7 mouse cellular contexts compared by ENCODE assay signal in the genomic region with DNA sequence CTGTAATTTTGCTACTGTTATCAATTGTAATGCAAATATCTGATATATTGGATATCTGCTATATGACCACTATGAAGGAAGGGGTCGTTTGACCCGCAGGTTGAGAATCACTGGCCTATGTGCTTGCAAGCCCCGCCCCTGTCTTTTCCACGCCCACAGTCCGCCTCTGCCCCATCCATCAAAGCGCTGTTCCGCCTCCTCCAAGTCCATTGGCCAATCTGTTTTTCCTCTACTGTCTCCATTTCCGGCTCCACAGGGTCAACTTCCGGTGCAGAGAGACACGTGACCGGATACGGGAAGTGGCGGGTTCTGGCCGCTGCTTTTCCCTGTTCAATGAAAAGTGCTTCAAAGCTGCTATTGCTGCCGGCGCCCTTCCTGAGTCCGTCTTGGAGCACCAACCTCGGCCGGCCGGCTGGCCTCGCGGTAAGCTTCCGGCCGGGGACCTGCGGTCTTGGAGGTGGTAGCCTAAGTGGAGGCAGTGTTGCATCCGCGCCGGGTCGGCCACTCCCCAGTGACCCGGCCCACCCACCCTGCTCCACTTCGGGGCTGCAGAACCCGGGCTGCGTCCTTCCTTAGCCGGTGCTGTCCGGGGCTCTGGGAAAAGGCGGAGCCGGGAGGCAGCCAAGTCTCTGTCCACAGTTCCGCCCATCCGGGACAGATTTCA. TPM values are rescaled to one million over a fixed set of nuclear protein-coding genes. Genes with fewer than 3 reads are reported as not detected.
DNase-seq lines count a peak whose midpoint lies in the region; ATAC-seq lines count a peak whose summit lies in the region.

A gene (plus strand): TSS at position 272 of the 664 bp plus-strand sequence.

- WGBS in embryonic facial prominence, embryonic 12.5 days, result 1% methylated on average over 39 of the region's 39 CpGs
- WGBS in limb, embryonic 11.5 days, result under 1% methylated on average over 39 of the region's 39 CpGs
- under 1% methylated on average over 39 of the region's 39 CpGs for WGBS in midbrain, embryonic 14.5 days

- peak; percentile 98 for ATAC-seq in embryonic facial prominence, embryonic 12.5 days (ENCODE audit: insufficient number of reproducible peaks, insufficient read depth, low FRiP score, low TSS enrichment)
- ATAC-seq in limb, embryonic 11.5 days (ENCODE audit: insufficient number of reproducible peaks, low FRiP score, low TSS enrichment, low read depth), result peak; percentile 99
- peak; percentile 100 for ATAC-seq in midbrain, embryonic 14.5 days (ENCODE audit: low FRiP score, low TSS enrichment)

- H3K4me1 ChIP-seq in embryonic facial prominence, embryonic 12.5 days, result peaks cover 10% of the 10 kb centered on the region
- peaks cover 6% of the 10 kb centered on the region; the same call in 1 of the 2 replicates for H3K4me1 ChIP-seq in limb, embryonic 11.5 days (ENCODE audit: control insufficient read depth, insufficient read depth, low read length)
- peaks cover 11% of the 10 kb centered on the region for H3K4me1 ChIP-seq in midbrain, embryonic 14.5 days (ENCODE audit: control insufficient read depth, insufficient read depth, low read length)

- H3K9me3 ChIP-seq in embryonic facial prominence, embryonic 12.5 days, result no peaks in the 10 kb centered on the region
- H3K9me3 ChIP-seq in limb, embryonic 11.5 days (ENCODE audit: control insufficient read depth, low read length), result no peaks in the 10 kb centered on the region
- H3K9me3 ChIP-seq in midbrain, embryonic 14.5 days (ENCODE audit: control insufficient read depth, low read length), result no peaks in the 10 kb centered on the region

- H3K9ac ChIP-seq in embryonic facial prominence, embryonic 12.5 days, result peak within 1 kb of the TSS; percentile 77
- peak within 1 kb of the TSS; percentile 79 for H3K9ac ChIP-seq in limb, embryonic 11.5 days (ENCODE audit: low read length)
- H3K9ac ChIP-seq in midbrain, embryonic 14.5 days (replicated peaks; ENCODE audit: low read length), result peak within 1 kb of the TSS; percentile 79

- peak within 1 kb of the TSS; percentile 93 for H3K4me2 ChIP-seq in embryonic facial prominence, embryonic 12.5 days (replicated peaks)
- peak within 1 kb of the TSS; percentile 64 for H3K4me2 ChIP-seq in limb, embryonic 11.5 days (ENCODE audit: low read depth, severe bottlenecking)
- peak within 1 kb of the TSS; percentile 93 for H3K4me2 ChIP-seq in midbrain, embryonic 14.5 days (ENCODE audit: low read length)

- no peaks in the 10 kb centered on the region for H3K27me3 ChIP-seq in embryonic facial prominence, embryonic 12.5 days
- no peaks in the 10 kb centered on the region for H3K27me3 ChIP-seq in limb, embryonic 11.5 days (ENCODE audit: control insufficient read depth, insufficient read depth, low read length)
- no peaks in the 10 kb centered on the region for H3K27me3 ChIP-seq in midbrain, embryonic 14.5 days (ENCODE audit: control insufficient read depth, insufficient read depth, low read length)

- peak within 1 kb of the TSS; percentile 85 for H3K27ac ChIP-seq in embryonic facial prominence, embryonic 12.5 days
- 0 out of 2 replicates have a peak within 1 kb of the TSS, but pooled peaks have one; percentile 33 for H3K27ac ChIP-seq in limb, embryonic 11.5 days (replicated peaks; ENCODE audit: low read depth, low read length)
- H3K27ac ChIP-seq in midbrain, embryonic 14.5 days (replicated peaks; ENCODE audit: low read depth, low read length), result peak within 1 kb of the TSS; percentile 77

- DNase-seq in adrenal gland, postnatal 25 days, result peak; percentile 91
- peak; percentile 99 for DNase-seq in heart, adult 11 months
- DNase-seq in kidney, adult 18-20 months, result peak; percentile 94
- DNase-seq in limb, embryonic 11.5 days (ENCODE audit: low spot score), result peak; percentile 96
- DNase-seq in midbrain, embryonic 14.5 days, result peak; percentile 97
- DNase-seq in spleen, adult 18-20 months, result peak; percentile 86 to 92

- peak within 1 kb of the TSS; percentile 96 for H3K4me3 ChIP-seq in embryonic facial prominence, embryonic 12.5 days
- H3K4me3 ChIP-seq in limb, embryonic 11.5 days (ENCODE audit: low read depth, low read length), result peak within 1 kb of the TSS; percentile 95
- H3K4me3 ChIP-seq in midbrain, embryonic 14.5 days (replicated peaks; ENCODE audit: low read depth, low read length), result peak within 1 kb of the TSS; percentile 99

- H3K36me3 ChIP-seq in embryonic facial prominence, embryonic 12.5 days, result 0 out of 2 replicates have a peak, but pooled peaks cover 4% of the 10 kb centered on the region
- no peaks in the 10 kb centered on the region for H3K36me3 ChIP-seq in limb, embryonic 11.5 days (ENCODE audit: control insufficient read depth, insufficient read depth, low read length)
- H3K36me3 ChIP-seq in midbrain, embryonic 14.5 days (ENCODE audit: control insufficient read depth, insufficient read depth, low read length), result peaks cover 9% of the 10 kb centered on the region; the same call in 1 of the 2 replicates

RNA-seq across cellular contexts. Expression of the gene that starts here (rescaled TPM):
- 61.9 and 69.8 TPM in 2 replicates for total RNA-seq in adrenal gland, postnatal 25 days (2021)
- polyA plus RNA-seq in embryonic facial prominence, embryonic 12.5 days (2016; fragmentation: Nextera tagmentation; extraction: Ambion mirVana), result 41.1 and 43.3 TPM in 2 replicates
- 44.9 and 45.3 TPM in 2 replicates for polyA plus RNA-seq in limb, embryonic 11.5 days (2014; fragmentation: Nextera tagmentation; extraction: Ambion mirVana)
- 56.3 and 75.8 TPM in 2 replicates for polyA plus RNA-seq in midbrain, embryonic 14.5 days (2014; fragmentation: Nextera tagmentation; extraction: Ambion mirVana)

Comparison
In these comparisons a context has a peak if more than half of its experiments do, and no peak if none do; other contexts are left out.
1. Peak in every context shown above with its lines: DNase-seq, ATAC-seq, H3K4me3 ChIP-seq and H3K27ac ChIP-seq.
2. H3K27ac ChIP-seq: peak in every context shown above with its lines; median percentile 85 in embryonic facial prominence, embryonic 12.5 days; 77 in midbrain, embryonic 14.5 days; 33 in limb, embryonic 11.5 days.